Mouse (Mus musculus) liver, adult 2 months (tissue): ENCODE results near the gene Me1. TPM values are rescaled to one million over a fixed set of nuclear protein-coding genes. Genes with fewer than 3 reads are reported as not detected.

ENCODE experiments used
- DNase-seq: peaks from one replicate; pipeline ENCODE4 v3.0.0-alpha.2; 2011; ENCODE audit warnings: low read depth, low spot score; ENCODE audit errors: extremely low read depth
- H3K27ac ChIP-seq: fragments of 200-500 bp; replicated peaks from 2 replicates; pipeline ENCODE4 v1.5.1; 2012; ENCODE audit warnings: low read depth, mild to moderate bottlenecking, control low read depth, inconsistent platforms, low read length; ENCODE audit not compliant: insufficient read depth
- H3K27me3 ChIP-seq: fragments of 200-500 bp; 2 replicates; pipeline ENCODE4 v1.6.1; 2012; ENCODE audit warnings: mild to moderate bottlenecking, moderate library complexity, low read length, inconsistent platforms; ENCODE audit not compliant: control insufficient read depth, insufficient read depth
- H3K36me3 ChIP-seq: fragments of 200-500 bp; 2 replicates; pipeline ENCODE4 v1.6.1; 2012; ENCODE audit warnings: low read length, inconsistent platforms; ENCODE audit not compliant: control insufficient read depth, insufficient read depth
- H3K4me1 ChIP-seq: fragments of 200-500 bp; 2 replicates; pipeline ENCODE4 v1.6.1; 2011; ENCODE audit warnings: low read length; ENCODE audit not compliant: control insufficient read depth, insufficient read depth
- H3K4me3 ChIP-seq: fragments of 200-500 bp; 2 replicates; pipeline ENCODE4 v1.5.1; 2011; ENCODE audit warnings: low read depth, mild to moderate bottlenecking, control low read depth, low read length, moderate library complexity; ENCODE audit not compliant: insufficient read depth
- H3K79me2 ChIP-seq: fragments of 200-500 bp; 2 replicates; pipeline ENCODE4 v1.6.1; 2012; ENCODE audit warnings: inconsistent platforms, mild to moderate bottlenecking, low read length, moderate library complexity; ENCODE audit not compliant: control insufficient read depth, insufficient read depth
- H3K9ac ChIP-seq: fragments of 200-500 bp; 2 replicates; pipeline ENCODE4 v1.6.1; 2012; ENCODE audit warnings: low read depth, mild to moderate bottlenecking, control low read depth, inconsistent platforms, low read length
- CTCF ChIP-seq: fragments of 200-500 bp; IDR thresholded peaks from 2 replicates; pipeline ENCODE4 v1.5.1; 2011; ENCODE audit warnings: low read depth, low read length, control low read depth
- POLR2A ChIP-seq: fragments of 200-500 bp; IDR thresholded peaks from 2 replicates; pipeline ENCODE4 v1.6.1; 2011; ENCODE audit warnings: low read length, control low read depth; ENCODE audit not compliant: insufficient read depth; ENCODE audit errors: extremely low read depth
- WGBS: fragments of 180-500 bp; shearing (Covaris S2); methylation state at CpG from one replicate; pipeline ENCODE4 v1.1.7; 2018; 5-methylcytosine and 5-hydroxymethylcytosine counted together
- polyA plus RNA-seq: library from polyadenylated mRNA; depleted of rRNA; stranded (reverse); fragments of >200 nt; gene quantifications from 2 replicates; pipeline ENCODE4 v1.2.3, GENCODE M21; 2012; rRNA removed
- total RNA-seq: library from RNA; depleted of rRNA; stranded (reverse); fragments of >200 nt; gene quantifications from 2 replicates; pipeline ENCODE4 v1.2.3, GENCODE M21; 2014; rRNA removed

The Me1 gene
- total RNA-seq (62.8 and 87.4 TPM in 2 replicates), polyA plus RNA-seq (66.3 and 101 TPM in 2 replicates)

GRCm38 (mm10) chr9:86695818-86696261, at the start of gene Me1:
Me1 (minus strand) TSS chr9:86695953.
- TF ChIP-seq POLR2A (no peak), CTCF (no peak)
- peak within 1 kb of the TSS; percentile 100 for H3K27ac ChIP-seq

GRCm38 (mm10) chr9:86744041-86744440, 48.3 kb upstream of the Me1 start:
- Histone ChIP-seq H3K4me1 (peaks cover 5% of the 10 kb centered on the region; the same call in 1 of the 2 replicates), H3K79me2 (no peaks in the 10 kb centered on the region)
- 33% methylated on average over 5 of the region's 5 CpGs for WGBS

More at GRCm38 (mm10) chr9:86695818-86696261, at the start of gene Me1:
- DNase-seq = peak; percentile 80
- peak within 1 kb of the TSS; percentile 100 for H3K4me3 ChIP-seq
- peaks cover 16% of the 10 kb centered on the region; the same call in 1 of the 2 replicates for H3K4me1 ChIP-seq
- peaks cover 9% of the 10 kb centered on the region for H3K79me2 ChIP-seq
- no peaks in the 10 kb centered on the region for H3K27me3 ChIP-seq
- 1% methylated on average over 36 of the region's 46 CpGs for WGBS
- peaks cover 2% of the 10 kb centered on the region; the same call in 1 of the 2 replicates for H3K36me3 ChIP-seq
- H3K9ac ChIP-seq = peak within 1 kb of the TSS; percentile 100

GRCm38 (mm10) chr9:86742959-86743911, 47.5 kb upstream of the Me1 start, which contains the start of gene Prss35:
Prss35 (plus strand) TSS chr9:86743649.
- Histone ChIP-seq H3K36me3 (no peaks in the 10 kb centered on the region), H3K79me2 (no peaks in the 10 kb centered on the region), H3K4me3 (no peak within 1 kb of the TSS), H3K9ac (no peak within 1 kb of the TSS), H3K27ac (no peak within 1 kb of the TSS), H3K4me1 (peaks cover 5% of the 10 kb centered on the region; the same call in 1 of the 2 replicates), H3K27me3 (no peaks in the 10 kb centered on the region)
- TF ChIP-seq CTCF (no peak), POLR2A (no peak)
- WGBS = 8% methylated on average over 19 of the region's 19 CpGs
- no peak for DNase-seq

More at GRCm38 (mm10) chr9:86744041-86744440, 48.3 kb upstream of the Me1 start:
- Histone ChIP-seq H3K27ac (no peak overlapping the region), H3K36me3 (no peaks in the 10 kb centered on the region), H3K27me3 (no peaks in the 10 kb centered on the region), H3K9ac (no peak overlapping the region), H3K4me3 (no peak overlapping the region)
- no peak for TF ChIP-seq POLR2A
- no peak for TF ChIP-seq CTCF
- DNase-seq = no peak

GRCm38 (mm10) chr9:86739971-86740370, 44.2 kb upstream of the Me1 start:
- no peak for DNase-seq
- no peak for TF ChIP-seq POLR2A
- no peak for TF ChIP-seq CTCF
- Histone ChIP-seq H3K4me1 (peaks cover 3% of the 10 kb centered on the region; the same call in 1 of the 2 replicates), H3K36me3 (no peaks in the 10 kb centered on the region), H3K79me2 (no peaks in the 10 kb centered on the region), H3K4me3 (no peak overlapping the region), H3K9ac (no peak overlapping the region), H3K27ac (no peak overlapping the region), H3K27me3 (no peaks in the 10 kb centered on the region)
- WGBS = 54% methylated on average over 3 of the region's 3 CpGs

GRCm38 (mm10) chr9:86738801-86739200, 43.0 kb upstream of the Me1 start:
- 97% methylated on average over 8 of the region's 8 CpGs for WGBS
- Histone ChIP-seq H3K9ac (no peak overlapping the region), H3K27me3 (no peaks in the 10 kb centered on the region), H3K4me1 (peaks cover 2% of the 10 kb centered on the region; the same call in 1 of the 2 replicates), H3K27ac (no peak overlapping the region), H3K4me3 (no peak overlapping the region), H3K36me3 (no peaks in the 10 kb centered on the region), H3K79me2 (no peaks in the 10 kb centered on the region)
- TF ChIP-seq CTCF = no peak
- no peak for TF ChIP-seq POLR2A
- no peak for DNase-seq
